Mouse (Mus musculus) thymus, adult 2 months (tissue): ENCODE measurements around the gene Slc22a16.

ENCODE experiments used
- CTCF ChIP-seq: fragments of 200-500 bp; IDR thresholded peaks from 2 replicates; pipeline ENCODE4 v1.5.1; 2012; ENCODE audit warnings: mild to moderate bottlenecking, control low read depth, low read length, moderate library complexity, borderline replicate concordance; ENCODE audit not compliant: control insufficient read depth, poor library complexity, insufficient read depth; ENCODE audit errors: extremely low read depth
- POLR2A ChIP-seq: fragments of 200-500 bp; IDR thresholded peaks from 2 replicates; pipeline ENCODE4 v1.6.1; 2012; ENCODE audit warnings: mild to moderate bottlenecking, low read length, control low read depth, moderate library complexity; ENCODE audit not compliant: control insufficient read depth, poor library complexity, insufficient read depth; ENCODE audit errors: extremely low read depth

DNA sequence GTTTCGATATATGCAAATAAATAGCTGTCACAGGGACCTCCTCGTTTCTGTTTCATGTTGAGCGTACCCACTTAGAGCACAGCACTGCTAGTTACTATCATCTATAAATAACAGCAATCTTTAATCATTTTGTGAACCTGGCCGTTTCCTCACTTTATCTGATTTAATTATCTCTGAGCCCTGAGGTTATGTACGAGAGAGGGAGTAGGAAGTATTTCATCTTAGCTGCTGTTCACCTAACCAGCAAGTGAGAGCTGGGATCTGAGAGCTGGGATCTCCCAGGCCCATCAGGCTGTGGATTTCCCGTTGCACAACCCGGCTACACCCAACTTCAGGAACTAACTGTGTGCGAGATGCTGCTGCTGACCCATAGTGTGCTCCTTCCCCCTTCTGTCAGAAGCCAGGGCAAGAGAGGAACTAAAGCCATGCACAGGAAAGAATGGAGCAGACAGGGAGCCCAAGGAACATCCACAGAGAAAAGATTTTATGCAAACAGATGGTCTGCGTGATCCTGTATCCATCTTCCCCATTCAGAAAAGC lies 44.5 kb upstream of the Slc22a16 start:
- TF ChIP-seq CTCF (no peak), POLR2A (no peak)
